Mouse (Mus musculus) MEL (cell line): Measurements from ENCODE around the gene Ffar2. TPM values are rescaled to one million over a fixed set of nuclear protein-coding genes. Genes with fewer than 3 reads are reported as not detected.

Experiments used
- DNase-seq: peaks from one replicate; pipeline ENCODE4 v3.0.0; 2011; ENCODE audit warnings: low read depth, low spot score
- H3K27ac ChIP-seq: 2 replicates; pipeline ENCODE4 v1.5.1; 2012; ENCODE audit warnings: low read depth, mild to moderate bottlenecking, control low read depth, low read length, moderate library complexity; ENCODE audit not compliant: control insufficient read depth
- H3K27me3 ChIP-seq, 2 experiments: fragments of 150-350 bp in 1 of 2; sonication (generic) in 1 of 2; 2 replicates each; pipeline ENCODE4 v1.6.1; 2012; ENCODE audit warnings: low read length in 2 of 2, mild to moderate bottlenecking in 2 of 2, improper control_type of control experiment in 1 of 2, moderate library complexity in 1 of 2; ENCODE audit not compliant: insufficient read depth in 2 of 2, control insufficient read depth in 1 of 2
- H3K36me3 ChIP-seq, 2 experiments: 2 replicates each; pipeline ENCODE4 v1.6.1; 2012 to 2014; ENCODE audit warnings: low read length in 2 of 2, improper control_type of control experiment in 1 of 2, inconsistent platforms in 1 of 2, mild to moderate bottlenecking in 1 of 2; ENCODE audit not compliant: insufficient read depth in 2 of 2, control insufficient read depth in 1 of 2
- H3K4me1 ChIP-seq, 2 experiments: fragments of 150-350 bp in 1 of 2; sonication (generic) in 1 of 2; 2 replicates each; pipeline ENCODE4 v1.6.1; 2012; ENCODE audit warnings: low read length in 2 of 2, improper control_type of control experiment in 1 of 2, mild to moderate bottlenecking in 1 of 2; ENCODE audit not compliant: insufficient read depth in 2 of 2, control insufficient read depth in 1 of 2
- H3K4me3 ChIP-seq, 2 experiments: fragments of 150-350 bp in 1 of 2; sonication (generic) in 1 of 2; 2 replicates each; pipeline ENCODE4 v1.5.1; 2012; ENCODE audit warnings: low read depth in 2 of 2, low read length in 2 of 2, mild to moderate bottlenecking in 2 of 2, moderate library complexity in 2 of 2, control low read depth in 1 of 2, improper control_type of control experiment in 1 of 2; ENCODE audit not compliant: control insufficient read depth in 1 of 2, insufficient read depth in 1 of 2
- H3K79me2 ChIP-seq: 2 replicates; pipeline ENCODE4 v1.6.1; 2012; ENCODE audit warnings: mild to moderate bottlenecking, low read length, moderate library complexity; ENCODE audit not compliant: control insufficient read depth, poor library complexity, insufficient read depth
- H3K9ac ChIP-seq: 2 replicates; pipeline ENCODE4 v1.6.1; 2012; ENCODE audit warnings: low read depth, mild to moderate bottlenecking, control low read depth, low read length, moderate library complexity; ENCODE audit not compliant: control insufficient read depth, poor library complexity, severe bottlenecking
- H3K9me3 ChIP-seq: fragments of 150-350 bp; sonication (generic); replicated peaks from 2 replicates; pipeline ENCODE4 v1.6.1; 2012; ENCODE audit warnings: mild to moderate bottlenecking, low read length, improper control_type of control experiment, moderate library complexity; ENCODE audit not compliant: insufficient read depth
- BHLHE40 ChIP-seq: IDR thresholded peaks from 2 replicates; pipeline ENCODE4 v1.6.1; 2012; ENCODE audit warnings: low read depth, mild to moderate bottlenecking, inconsistent platforms, low read length, improper control_type of control experiment, borderline replicate concordance
- CHD2 ChIP-seq: IDR thresholded peaks from 2 replicates; pipeline ENCODE4 v1.6.1; 2011; ENCODE audit warnings: low read length, improper control_type of control experiment
- CTCF ChIP-seq, 3 experiments: IDR thresholded peaks in 2 of 3; conservative IDR thresholded peaks in 1 of 3; 2 replicates each; pipeline ENCODE4 v1.5.1; 2011 to 2012; ENCODE audit warnings: low read length in 3 of 3, low read depth in 2 of 3, mild to moderate bottlenecking in 2 of 3, improper control_type of control experiment in 1 of 3, inconsistent platforms in 1 of 3, mixed read lengths in 1 of 3, moderate library complexity in 1 of 3; ENCODE audit not compliant: control insufficient read depth in 1 of 3, insufficient read depth in 1 of 3, poor library complexity in 1 of 3, severe bottlenecking in 1 of 3
- HCFC1 ChIP-seq: IDR thresholded peaks from 2 replicates; pipeline ENCODE4 v1.6.1; 2012; ENCODE audit warnings: low read depth, mild to moderate bottlenecking, inconsistent platforms, low read length, improper control_type of control experiment, moderate library complexity
- MAFK ChIP-seq: IDR thresholded peaks from 2 replicates; pipeline ENCODE4 v1.6.1; 2011; ENCODE audit warnings: low read depth, mild to moderate bottlenecking, low read length, improper control_type of control experiment, borderline replicate concordance
- MEF2A ChIP-seq: IDR thresholded peaks from 2 replicates; pipeline ENCODE4 v1.6.1; 2014; ENCODE audit warnings: low read depth, mild to moderate bottlenecking, inconsistent platforms, low read length, improper control_type of control experiment; ENCODE audit not compliant: poor library complexity, insufficient replicate concordance, severe bottlenecking; ENCODE audit errors: extremely low read depth
- MXI1 ChIP-seq: IDR thresholded peaks from 2 replicates; pipeline ENCODE4 v1.6.1; 2011; ENCODE audit warnings: mild to moderate bottlenecking, low read depth, low read length, improper control_type of control experiment
- MYB ChIP-seq: IDR thresholded peaks from 2 replicates; pipeline ENCODE4 v1.6.1; 2011; ENCODE audit warnings: mild to moderate bottlenecking, low read depth, low read length, improper control_type of control experiment
- MYC ChIP-seq: IDR thresholded peaks from 2 replicates; pipeline ENCODE4 v1.6.1; 2011; ENCODE audit warnings: low read depth, mild to moderate bottlenecking, low read length, improper control_type of control experiment, moderate library complexity
- POLR2A ChIP-seq, 2 experiments: IDR thresholded peaks; 2 replicates each; pipeline ENCODE4 v1.6.1; 2011 to 2012; ENCODE audit warnings: low read length in 2 of 2, mild to moderate bottlenecking in 2 of 2, control low read depth in 1 of 2, improper control_type of control experiment in 1 of 2, low read depth in 1 of 2, moderate library complexity in 1 of 2; ENCODE audit not compliant: control insufficient read depth in 1 of 2, insufficient read depth in 1 of 2, poor library complexity in 1 of 2
- POLR2AphosphoS2 ChIP-seq: IDR thresholded peaks from 2 replicates; pipeline ENCODE4 v1.6.1; 2011; ENCODE audit warnings: low read length, improper control_type of control experiment
- TAL1 ChIP-seq: IDR thresholded peaks from 2 replicates; pipeline ENCODE4 v1.6.1; 2012; ENCODE audit warnings: mild to moderate bottlenecking, inconsistent platforms, low read length, moderate library complexity, mixed read lengths
- USF1 ChIP-seq: IDR thresholded peaks from 2 replicates; pipeline ENCODE4 v1.6.1; 2014; ENCODE audit warnings: low read depth, mild to moderate bottlenecking, inconsistent platforms, low read length, improper control_type of control experiment, moderate library complexity
- USF2 ChIP-seq, 2 experiments: IDR thresholded peaks; 2 replicates each; pipeline ENCODE4 v1.6.1; 2011 to 2012; ENCODE audit warnings: improper control_type of control experiment in 2 of 2, low read length in 2 of 2, borderline replicate concordance in 1 of 2, inconsistent platforms in 1 of 2, low read depth in 1 of 2, mild to moderate bottlenecking in 1 of 2; ENCODE audit not compliant: insufficient read depth in 1 of 2
- polyA plus RNA-seq, 2 experiments: library from polyadenylated mRNA; stranded (reverse) in 1 of 2; unstranded in 1 of 2; fragments of >175 nt in 1 of 2; fragments of >200 nt in 1 of 2; gene quantifications; 2 replicates each; pipeline versions ENCODE4 v1.2.1 to v1.2.4; 2012; ENCODE audit warnings: low replicate concordance in 2 of 2, low read depth in 1 of 2; ENCODE audit not compliant: insufficient read length in 2 of 2, insufficient read depth in 1 of 2, missing spikeins in 1 of 2
- total RNA-seq: library from RNA; depleted of rRNA; stranded (reverse); fragments of 300-350 nt; gene quantifications from 2 replicates; pipeline ENCODE4 v1.2.3, GENCODE M21; 2012

Gene Ffar2
- total and polyA plus RNA-seq, 3 experiments, result 0.04 TPM; not detected in 2

- DNase-seq, result no peak
- TF ChIP-seq POLR2AphosphoS2 (no peak), POLR2A (IDR thresholded peaks at IDR 0.05; ENCODE audit: control insufficient read depth in 1 of 2, insufficient read depth in 1 of 2, low read depth in 1 of 2, low read length in 2 of 2, poor library complexity in 1 of 2) (no peak)
- Histone ChIP-seq H3K9ac (no peak overlapping the region), H3K27ac (no peak overlapping the region), H3K79me2 (no peaks in the 10 kb centered on the region), H3K36me3 (no peaks in the 10 kb centered on the region), H3K27me3 (peaks cover 7 to 9% of the 10 kb centered on the region in 2 experiments), H3K4me1 (peaks cover 0 to 5% of the 10 kb centered on the region in 2 experiments; a peak in 2 of 4 replicates), H3K4me3 (no peak overlapping the region), H3K9me3 (no peaks in the 10 kb centered on the region)
Measured at GRCm38 (mm10) chr7:30857746-30858145, 34.2 kb upstream of the Ffar2 start.

GRCm38 (mm10) chr7:30856078-30856477 is 32.5 kb upstream of the Ffar2 start, which contains the start of gene Ffar3:
Gene Ffar3, minus strand, starts transcription at chr7:30856178.
- peaks cover 7 to 9% of the 10 kb centered on the region in 2 experiments for H3K27me3 ChIP-seq
- DNase-seq, result no peak
- TF ChIP-seq TAL1, result no peak
- TF ChIP-seq MAFK, result no peak
- TF ChIP-seq MYC, result no peak
- no peak for TF ChIP-seq HCFC1
- TF ChIP-seq MXI1, result no peak
- no peak for TF ChIP-seq CTCF (IDR thresholded peaks at IDR 0.05 in 2 of 3, conservative IDR thresholded peaks at IDR 0.05 in 1 of 3; ENCODE audit: control insufficient read depth in 1 of 3, insufficient read depth in 1 of 3, low read depth in 2 of 3, low read length in 3 of 3, poor library complexity in 1 of 3, severe bottlenecking in 1 of 3)
- TF ChIP-seq POLR2A (IDR thresholded peaks at IDR 0.05; ENCODE audit: control insufficient read depth in 1 of 2, insufficient read depth in 1 of 2, low read depth in 1 of 2, low read length in 2 of 2, poor library complexity in 1 of 2), result no peak
- H3K4me1 ChIP-seq, result peaks cover 0 to 5% of the 10 kb centered on the region in 2 experiments; a peak in 2 of 4 replicates
- H3K27ac ChIP-seq, result no peak within 1 kb of the TSS
- H3K9ac ChIP-seq, result no peak within 1 kb of the TSS
- no peaks in the 10 kb centered on the region for H3K9me3 ChIP-seq
- H3K4me3 ChIP-seq, result no peak within 1 kb of the TSS
- no peaks in the 10 kb centered on the region for H3K79me2 ChIP-seq
- H3K36me3 ChIP-seq, result no peaks in the 10 kb centered on the region

DNA sequence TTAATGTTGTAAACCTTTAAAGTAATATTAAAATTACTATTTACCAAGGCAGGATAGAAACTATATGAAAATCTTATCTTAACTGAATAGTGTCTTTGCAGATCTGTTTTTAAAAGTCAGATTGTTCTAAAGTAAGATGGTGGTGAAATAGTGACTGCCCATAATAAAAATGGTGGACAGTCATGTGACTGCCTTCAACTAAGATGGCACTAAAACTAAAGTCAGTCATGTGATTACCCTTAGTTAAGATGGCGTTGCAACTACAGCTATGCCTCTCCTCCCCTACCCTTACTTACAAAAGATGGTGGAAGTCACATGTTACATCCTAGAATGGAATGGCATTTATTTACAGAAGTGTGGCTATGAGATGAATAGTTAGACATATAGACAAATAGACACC is 27.8 kb upstream of the Ffar2 start:
- H3K4me1 ChIP-seq, result peaks cover 0 to 2% of the 10 kb centered on the region in 2 experiments; a peak in 3 of 4 replicates
- TF ChIP-seq MEF2A (no peak), USF1 (peak; percentile 70; the same call in 1 of the 2 replicates), USF2 (IDR thresholded peaks at IDR 0.05; ENCODE audit: borderline replicate concordance in 1 of 2, insufficient read depth in 1 of 2, low read depth in 1 of 2, low read length in 2 of 2) (peak in 1 of 2 experiments; percentile 43; a peak in 1 of 4 replicates), BHLHE40 (no peak), MYB (no peak), CHD2 (no peak)
- no peak for DNase-seq
- H3K9ac ChIP-seq, result no peak overlapping the region
- H3K4me3 ChIP-seq, result no peak overlapping the region
- no peaks in the 10 kb centered on the region for H3K79me2 ChIP-seq
- H3K27ac ChIP-seq, result no peak overlapping the region
- peaks cover 7 to 9% of the 10 kb centered on the region in 2 experiments for H3K27me3 ChIP-seq
- H3K9me3 ChIP-seq, result no peaks in the 10 kb centered on the region
- no peaks in the 10 kb centered on the region for H3K36me3 ChIP-seq
